Mouse (Mus musculus) lung, adult 2 months (tissue): ENCODE results near the gene Baz2b.

Experiments
- CTCF ChIP-seq: fragments of 200-500 bp; IDR thresholded peaks from 2 replicates; pipeline ENCODE4 v1.5.1; 2011; ENCODE audit warnings: mild to moderate bottlenecking, low read length, control low read depth; ENCODE audit not compliant: insufficient read depth
- POLR2A ChIP-seq: fragments of 200-500 bp; IDR thresholded peaks from 2 replicates; pipeline ENCODE4 v1.6.1; 2011; ENCODE audit warnings: low read depth, mild to moderate bottlenecking, control low read depth, low read length, borderline replicate concordance; ENCODE audit errors: extremely low read depth

DNA sequence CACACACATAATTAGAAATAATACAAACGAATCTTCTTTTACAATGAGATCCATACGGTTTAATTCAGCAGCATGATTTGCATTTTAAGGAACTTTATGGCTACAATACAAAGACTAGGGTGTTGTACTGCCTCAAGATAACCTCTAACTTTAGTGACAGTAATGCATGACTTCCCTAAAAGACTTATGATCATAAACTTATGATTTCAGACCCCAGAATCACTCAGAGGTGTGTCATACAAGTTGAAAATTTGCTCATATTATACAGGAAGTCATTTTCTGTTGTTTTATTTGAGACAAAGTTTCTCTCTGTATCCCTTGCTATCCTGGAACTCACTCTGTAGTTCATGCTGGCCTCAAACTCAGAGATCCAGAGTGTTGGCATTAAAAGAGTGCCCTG, 89.0 kb downstream of the Baz2b start:
- no peak for TF ChIP-seq CTCF
- no peak for TF ChIP-seq POLR2A
